Mouse (Mus musculus) v-Abl transformed pro-B cells (cell line): ENCODE results near the gene Trim25.

Experiments
- in situ Hi-C, 2 experiments: fragments of 400-800 bp; cut with MboI; formaldehyde crosslinking; loops; one replicate each; pipeline ENCODE4 v1.15.1; 2025; ENCODE audit not compliant: unreplicated experiment in 2 of 2

Gene Trim25

GRCm38 (mm10) chr11:88998974-88999722 is at the start of gene Trim25:
Gene Trim25, plus strand, starts transcription at chr11:88999376.
- in situ Hi-C loops = loop anchor here (10.0 to 25.0 kb wide), 4 partner anchors 66 to 988 kb away; partner anchors contain the start of genes Dgke (in 1 of the 2) and Nog (in 1 of the 2)

- in situ Hi-C loops = loop anchor here (5.0 to 10.0 kb wide), 3 partner anchors 43 to 105 kb away; partner anchors contain the start of gene Akap1 (in 1 of the 2)
Observed at GRCm38 (mm10) chr11:88949802-88950639, 49.2 kb upstream of the Trim25 start.

- in situ Hi-C loops = loop anchor here (5.0 to 10.0 kb wide), 3 partner anchors 43 to 106 kb away; partner anchors contain the start of gene Akap1 (in 1 of the 2)
Observed at GRCm38 (mm10) chr11:88950640-88951250, 48.4 kb upstream of the Trim25 start.

GRCm38 (mm10) chr11:88951576-88951975 is 47.6 kb upstream of the Trim25 start:
- in situ Hi-C loops = loop anchor here (5.0 to 10.0 kb wide), 3 partner anchors 44 to 107 kb away; partner anchors contain the start of gene Akap1 (in 1 of the 2)

- in situ Hi-C loops = loop anchor here (5.0 to 10.0 kb wide), 3 partner anchors 45 to 107 kb away; partner anchors contain the start of gene Akap1 (in 1 of the 2)
Observed at GRCm38 (mm10) chr11:88952117-88952516, 47.1 kb upstream of the Trim25 start.

- in situ Hi-C loops = loop anchor here (5.0 to 10.0 kb wide), 3 partner anchors 46 to 109 kb away; partner anchors contain the start of gene Akap1 (in 1 of the 2)
Observed at GRCm38 (mm10) chr11:88953582-88953981, 45.6 kb upstream of the Trim25 start.

- in situ Hi-C loops = loop anchor here (5.0 to 10.0 kb wide), 3 partner anchors 48 to 110 kb away; partner anchors contain the start of gene Akap1 (in 1 of the 2)
Observed at GRCm38 (mm10) chr11:88954803-88955202, 44.4 kb upstream of the Trim25 start.

- in situ Hi-C loops = loop anchor here (10.0 kb wide), 2 partner anchors 91 to 111 kb away; partner anchors contain the start of gene Akap1 (in 1 of the 2)
Observed at GRCm38 (mm10) chr11:88955217-88955969, 43.8 kb upstream of the Trim25 start, which contains the start of gene Scpep1. Gene Scpep1, minus strand, starts transcription at chr11:88955465.

- in situ Hi-C loops = loop anchor here (10.0 kb wide), 2 partner anchors 94 to 114 kb away; partner anchors contain the start of gene Akap1 (in 1 of the 2)
Observed at GRCm38 (mm10) chr11:88958851-88959250, 40.3 kb upstream of the Trim25 start.

- in situ Hi-C loops = no loop called here
Observed at GRCm38 (mm10) chr11:88966881-88967361, 32.3 kb upstream of the Trim25 start, which contains the start of gene Elobl. Gene Elobl, minus strand, starts transcription at chr11:88966931.

- in situ Hi-C loops = loop anchor here in 1 of 2 experiments (5.0 kb wide), 1 partner anchor 63 kb away; no protein-coding TSS in a partner anchor
Observed at GRCm38 (mm10) chr11:88970202-88970732, 28.9 kb upstream of the Trim25 start, which contains the start of gene Coil. Gene Coil, plus strand, starts transcription at chr11:88970252.

GRCm38 (mm10) chr11:88973776-88974701 is 25.1 kb upstream of the Trim25 start:
- in situ Hi-C loops = loop anchor here in 1 of 2 experiments (5.0 kb wide), 1 partner anchor 67 kb away; no protein-coding TSS in a partner anchor

- in situ Hi-C loops = loop anchor here (25.0 kb wide), 3 partner anchors 336 to 1011 kb away; partner anchors contain the start of gene Nog (in 1 of the 2)
Observed at GRCm38 (mm10) chr11:88976320-88976719, 22.9 kb upstream of the Trim25 start.

GRCm38 (mm10) chr11:88977188-88977587 is 22.0 kb upstream of the Trim25 start:
- in situ Hi-C loops = loop anchor here (25.0 kb wide), 3 partner anchors 335 to 1010 kb away; partner anchors contain the start of gene Nog (in 1 of the 2)

GRCm38 (mm10) chr11:88981337-88981736 is 17.8 kb upstream of the Trim25 start:
- in situ Hi-C loops = loop anchor here (25.0 kb wide), 3 partner anchors 331 to 1006 kb away; partner anchors contain the start of gene Nog (in 1 of the 2)

- in situ Hi-C loops = loop anchor here (25.0 kb wide), 3 partner anchors 326 to 1001 kb away; partner anchors contain the start of gene Nog (in 1 of the 2)
Observed at GRCm38 (mm10) chr11:88986616-88987015, 12.6 kb upstream of the Trim25 start.

GRCm38 (mm10) chr11:88988956-88989355 is 10.2 kb upstream of the Trim25 start:
- in situ Hi-C loops = loop anchor here (25.0 kb wide), 3 partner anchors 323 to 998 kb away; partner anchors contain the start of gene Nog (in 1 of the 2)
